Mouse (Mus musculus) neural tube, embryonic 15.5 days (tissue): ENCODE results near the gene Nexn. TPM values are rescaled to one million over a fixed set of nuclear protein-coding genes. Genes with fewer than 3 reads are reported as not detected.
"Not testable (repeated sequence)": the region's sequence is repeated elsewhere in the genome, so short reads cannot be mapped to it uniquely, and the experiment has no call there.

Source experiments
- ATAC-seq: fragments of 200-750 bp; cut with Nextera tagmentation; 2 replicates; pipeline ENCODE4 v1.8.0; 2017; ENCODE audit warnings: mild to moderate bottlenecking, moderate TSS enrichment, moderate library complexity; ENCODE audit not compliant: low FRiP score
- H3K27ac ChIP-seq: fragments of 300-500 bp; sonication (generic); replicated peaks from 2 replicates; pipeline ENCODE4 v1.5.1; 2015; ENCODE audit warnings: mild to moderate bottlenecking, inconsistent platforms
- H3K27me3 ChIP-seq: fragments of 300-500 bp; sonication (generic); replicated peaks from 2 replicates; pipeline ENCODE4 v1.6.1; 2015; ENCODE audit warnings: inconsistent platforms
- H3K36me3 ChIP-seq: fragments of 300-500 bp; sonication (generic); 2 replicates; pipeline ENCODE4 v1.6.1; 2015; ENCODE audit warnings: inconsistent platforms
- H3K4me1 ChIP-seq: fragments of 300-500 bp; sonication (generic); 2 replicates; pipeline ENCODE4 v1.6.1; 2015; ENCODE audit warnings: inconsistent platforms
- H3K4me2 ChIP-seq: fragments of 300-500 bp; sonication (generic); 2 replicates; pipeline ENCODE4 v1.6.1; 2015; ENCODE audit warnings: inconsistent platforms, mild to moderate bottlenecking, moderate library complexity
- H3K4me3 ChIP-seq: fragments of 300-500 bp; sonication (generic); replicated peaks from 2 replicates; pipeline ENCODE4 v1.5.1; 2015; ENCODE audit warnings: mild to moderate bottlenecking, inconsistent platforms
- H3K9ac ChIP-seq: fragments of 300-500 bp; sonication (generic); replicated peaks from 2 replicates; pipeline ENCODE4 v1.6.1; 2015; ENCODE audit warnings: mild to moderate bottlenecking, inconsistent platforms
- H3K9me3 ChIP-seq: fragments of 300-500 bp; sonication (generic); replicated peaks from 2 replicates; pipeline ENCODE4 v1.6.1; 2016; ENCODE audit warnings: inconsistent platforms
- WGBS: fragments of 180-500 bp; shearing (Covaris S2); methylation state at CpG from one replicate; pipeline ENCODE4 v1.1.7; 2015; ENCODE audit warnings: mixed read lengths; 5-methylcytosine and 5-hydroxymethylcytosine counted together
- polyA plus RNA-seq: library from polyadenylated mRNA; unstranded; fragments of >200 nt; fragmentation: Nextera tagmentation; extraction: Ambion mirVana; gene quantifications from 2 replicates; pipeline ENCODE4 v1.2.1, GENCODE M21; 2015

Nexn gene
- 2.4 and 5.9 TPM in 2 replicates for polyA plus RNA-seq

DNA sequence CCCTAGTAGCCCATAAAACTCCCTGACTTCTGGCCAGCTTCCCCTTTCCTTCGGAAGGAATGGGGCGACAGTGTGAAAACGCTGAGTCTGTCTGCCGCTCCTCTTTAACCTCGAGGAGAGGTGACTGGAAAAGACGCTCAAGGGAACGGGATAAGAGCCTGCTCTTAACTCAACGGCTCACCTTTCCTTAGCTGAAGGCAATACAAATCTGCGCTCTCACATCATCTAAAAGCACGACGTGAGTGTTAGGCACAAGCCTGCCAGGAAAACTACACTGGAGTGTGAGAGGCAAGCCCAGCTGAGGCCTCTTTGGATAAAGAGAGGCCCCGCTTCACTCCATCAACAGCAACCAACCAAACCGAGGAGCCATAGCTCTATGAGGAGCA lies at the start of gene Nexn:
TSS of gene Nexn (minus strand) at position 315 of the 386 bp plus-strand sequence.
- WGBS, result 4% methylated on average over 13 of the region's 13 CpGs
- ATAC-seq, result peak; percentile 46; the same call in 1 of the 2 replicates
- H3K9ac ChIP-seq, result peak within 1 kb of the TSS; percentile 59
- peak within 1 kb of the TSS; percentile 100 for H3K4me2 ChIP-seq
- H3K4me1 ChIP-seq, result peaks cover 18% of the 10 kb centered on the region
- peaks cover 27% of the 10 kb centered on the region for H3K27me3 ChIP-seq
- H3K27ac ChIP-seq, result no peak within 1 kb of the TSS; the same call in 1 of the 2 replicates
- H3K9me3 ChIP-seq, result no peaks in the 10 kb centered on the region
- peak within 1 kb of the TSS; percentile 52 for H3K4me3 ChIP-seq
- no peaks in the 10 kb centered on the region for H3K36me3 ChIP-seq

DNA sequence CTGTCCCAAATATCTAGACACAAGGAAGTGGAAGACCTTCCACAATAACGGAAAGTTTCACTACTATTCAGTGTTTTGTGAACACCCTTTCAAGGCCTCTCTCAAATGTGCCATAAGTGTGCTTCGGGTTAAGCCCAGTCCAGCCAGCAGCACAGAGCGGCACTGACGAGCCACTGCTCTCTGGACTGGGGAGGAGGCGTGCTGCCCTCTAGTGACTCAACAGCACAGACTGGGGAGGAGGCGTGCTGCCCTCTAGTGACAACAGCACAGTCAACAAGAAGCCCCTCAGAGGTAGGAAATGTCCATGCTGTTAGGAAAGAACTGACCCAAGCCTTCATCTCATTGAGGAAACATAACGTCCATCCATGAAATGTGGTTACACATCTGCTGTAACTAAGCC lies 49.5 kb upstream of the Nexn start:
- no peak overlapping the region for H3K4me3 ChIP-seq
- WGBS, result 10% methylated on average over 7 of the region's 7 CpGs
- ATAC-seq, result peak; percentile 77; the same call in 1 of the 2 replicates

DNA sequence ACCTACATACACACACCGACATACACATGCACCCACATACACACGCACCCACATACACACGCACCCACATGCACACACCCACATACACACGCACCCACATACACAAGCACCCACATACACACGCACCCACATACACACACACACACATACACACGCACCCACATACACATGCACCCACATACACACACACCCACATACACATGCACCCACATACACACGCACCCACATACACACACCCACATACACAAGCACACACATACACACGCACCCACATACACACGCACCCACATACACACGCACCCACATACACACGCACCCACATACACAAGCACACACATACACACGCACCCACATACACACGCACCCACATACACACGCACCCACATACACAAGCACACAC lies 48.5 kb upstream of the Nexn start:
- not testable (repeated sequence) for H3K27me3 ChIP-seq, H3K4me3 ChIP-seq, H3K4me2 ChIP-seq, H3K9ac ChIP-seq, H3K9me3 ChIP-seq, H3K27ac ChIP-seq, H3K4me1 ChIP-seq, ATAC-seq
- 79% methylated on average over 14 of the region's 14 CpGs for WGBS
- H3K36me3 ChIP-seq, result peaks cover 31% of the 10 kb centered on the region

More for the DNA sequence above, 49.5 kb upstream of the Nexn start:
- Histone ChIP-seq H3K27me3 (no peaks in the 10 kb centered on the region), H3K9ac (no peak overlapping the region), H3K9me3 (no peaks in the 10 kb centered on the region), H3K4me1 (no peaks in the 10 kb centered on the region), H3K27ac (no peak overlapping the region), H3K36me3 (peaks cover 29% of the 10 kb centered on the region), H3K4me2 (no peak overlapping the region)

DNA sequence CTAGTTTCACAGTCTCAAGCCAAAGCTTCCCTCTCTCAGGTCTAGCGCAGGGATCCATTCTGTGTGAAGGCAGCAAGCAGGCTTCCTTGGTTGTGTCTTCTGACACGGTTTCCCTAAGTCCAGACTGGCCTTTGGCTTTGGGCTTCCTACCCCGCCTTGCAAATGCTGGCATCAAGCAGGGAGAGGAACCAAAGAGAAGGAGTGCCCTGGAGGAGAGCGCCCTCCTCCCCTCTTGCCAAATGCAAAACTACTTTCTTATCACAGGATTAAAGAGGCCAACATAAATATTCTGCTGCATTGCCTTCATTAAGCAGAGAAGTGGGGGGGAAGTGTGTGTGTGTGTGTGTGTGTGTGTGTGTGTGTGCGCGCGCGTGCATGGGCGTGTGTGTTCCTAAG lies 43.1 kb upstream of the Nexn start:
- H3K36me3 ChIP-seq, result peaks cover 41% of the 10 kb centered on the region
- no peak overlapping the region for H3K27ac ChIP-seq
- H3K4me3 ChIP-seq, result no peak overlapping the region
- H3K4me2 ChIP-seq, result no peak overlapping the region
- no peak for ATAC-seq
- H3K4me1 ChIP-seq, result no peaks in the 10 kb centered on the region
- H3K27me3 ChIP-seq, result no peaks in the 10 kb centered on the region
- H3K9ac ChIP-seq, result no peak overlapping the region
- no peaks in the 10 kb centered on the region for H3K9me3 ChIP-seq
- 93% methylated on average over 9 of the region's 9 CpGs for WGBS

DNA sequence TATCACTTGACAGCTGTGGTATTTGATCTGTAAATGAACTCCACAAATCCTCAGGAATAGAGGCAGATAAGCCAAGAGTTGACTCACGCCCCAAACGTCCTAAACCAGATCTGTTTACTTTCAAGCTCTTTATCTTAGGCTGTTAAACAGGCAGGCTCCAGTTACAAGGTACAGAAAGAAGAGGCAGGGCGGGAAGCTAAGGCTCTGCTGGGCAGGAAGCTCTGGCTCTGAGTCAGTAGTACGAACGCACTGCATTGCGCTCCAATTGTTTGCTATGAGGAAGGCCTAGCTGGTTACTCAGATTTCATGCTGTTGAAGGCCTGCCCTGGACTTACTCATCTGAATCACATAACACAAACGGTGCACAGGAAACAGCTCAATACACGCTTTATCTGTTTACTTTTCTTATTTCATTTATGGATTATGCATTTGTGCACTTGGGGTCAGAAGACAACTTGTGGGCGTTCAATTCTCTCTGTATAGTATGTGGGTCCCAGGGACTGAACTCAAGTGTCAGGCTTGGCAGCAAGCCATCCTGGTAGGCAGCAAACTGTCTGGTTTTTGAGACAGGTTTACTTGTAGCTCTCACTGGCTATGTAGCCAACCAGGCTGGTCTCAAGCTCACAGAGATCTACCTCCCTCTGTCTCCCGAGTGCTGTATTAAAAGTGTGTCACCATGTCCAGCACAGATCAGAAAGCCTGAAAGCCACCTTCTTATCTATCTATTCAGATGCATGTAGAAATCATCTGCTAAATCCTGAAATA lies 42.5 kb upstream of the Nexn start:
- peaks cover 44% of the 10 kb centered on the region for H3K36me3 ChIP-seq

DNA sequence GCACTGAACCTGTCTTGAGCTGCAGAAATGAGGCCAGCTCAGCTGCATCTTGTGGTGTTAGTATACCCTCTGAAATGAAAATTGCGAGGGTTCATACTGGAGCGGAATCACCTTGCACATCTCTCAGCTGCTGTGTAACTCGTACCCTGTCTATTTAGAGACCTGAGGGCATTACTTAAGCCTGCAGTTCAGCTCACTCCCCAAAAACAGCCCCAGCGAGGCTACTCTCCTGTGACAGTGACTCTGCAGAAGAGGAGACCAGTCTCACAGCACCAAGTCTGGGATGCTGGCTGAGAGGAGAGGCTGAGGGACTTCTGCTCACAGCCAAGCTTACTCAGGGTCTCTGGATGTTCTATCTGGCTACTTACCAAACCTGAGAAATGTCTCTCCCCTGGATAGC lies 39.8 kb upstream of the Nexn start:
- H3K9me3 ChIP-seq, result no peaks in the 10 kb centered on the region
- H3K9ac ChIP-seq, result no peak overlapping the region
- no peak for ATAC-seq
- no peak overlapping the region for H3K4me3 ChIP-seq
- no peak overlapping the region for H3K4me2 ChIP-seq
- 93% methylated on average over 4 of the region's 4 CpGs for WGBS
- H3K27ac ChIP-seq, result no peak overlapping the region
- H3K4me1 ChIP-seq, result no peaks in the 10 kb centered on the region
- no peaks in the 10 kb centered on the region for H3K27me3 ChIP-seq
- peaks cover 48% of the 10 kb centered on the region for H3K36me3 ChIP-seq

More for the DNA sequence above, 42.5 kb upstream of the Nexn start:
- H3K4me2 ChIP-seq, result no peak overlapping the region
- H3K4me1 ChIP-seq, result no peaks in the 10 kb centered on the region
- H3K9ac ChIP-seq, result no peak overlapping the region
- H3K4me3 ChIP-seq, result no peak overlapping the region
- no peak overlapping the region for H3K27ac ChIP-seq
- no peak for ATAC-seq
- WGBS, result 69% methylated on average over 10 of the region's 10 CpGs
- H3K9me3 ChIP-seq, result no peaks in the 10 kb centered on the region
- no peaks in the 10 kb centered on the region for H3K27me3 ChIP-seq

DNA sequence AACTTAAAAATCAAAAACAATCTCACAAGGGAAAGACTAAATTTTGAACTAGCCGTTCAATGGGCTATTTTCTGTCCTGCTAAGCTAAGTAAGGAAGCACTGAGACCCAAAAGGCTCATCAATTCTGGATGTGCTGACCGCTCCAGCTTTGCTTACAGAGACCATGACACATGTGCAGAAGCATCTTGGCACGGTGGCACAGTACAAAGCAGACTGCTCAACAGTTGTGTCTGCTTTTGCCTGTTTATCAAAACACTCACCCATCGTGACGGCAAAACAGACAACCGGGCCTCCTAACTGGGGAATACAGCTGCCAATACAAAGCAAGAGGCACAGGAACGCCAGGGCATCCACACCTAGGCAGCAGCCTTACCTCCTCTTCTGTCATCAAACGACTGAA lies 38.9 kb upstream of the Nexn start:
- Histone ChIP-seq H3K27ac (no peak overlapping the region), H3K9ac (no peak overlapping the region), H3K4me1 (0 out of 2 replicates have a peak, but pooled peaks cover 3% of the 10 kb centered on the region), H3K4me2 (no peak overlapping the region), H3K36me3 (peaks cover 50% of the 10 kb centered on the region), H3K9me3 (no peaks in the 10 kb centered on the region), H3K27me3 (no peaks in the 10 kb centered on the region), H3K4me3 (no peak overlapping the region)
- ATAC-seq, result no peak
- WGBS, result 90% methylated on average over 8 of the region's 8 CpGs

DNA sequence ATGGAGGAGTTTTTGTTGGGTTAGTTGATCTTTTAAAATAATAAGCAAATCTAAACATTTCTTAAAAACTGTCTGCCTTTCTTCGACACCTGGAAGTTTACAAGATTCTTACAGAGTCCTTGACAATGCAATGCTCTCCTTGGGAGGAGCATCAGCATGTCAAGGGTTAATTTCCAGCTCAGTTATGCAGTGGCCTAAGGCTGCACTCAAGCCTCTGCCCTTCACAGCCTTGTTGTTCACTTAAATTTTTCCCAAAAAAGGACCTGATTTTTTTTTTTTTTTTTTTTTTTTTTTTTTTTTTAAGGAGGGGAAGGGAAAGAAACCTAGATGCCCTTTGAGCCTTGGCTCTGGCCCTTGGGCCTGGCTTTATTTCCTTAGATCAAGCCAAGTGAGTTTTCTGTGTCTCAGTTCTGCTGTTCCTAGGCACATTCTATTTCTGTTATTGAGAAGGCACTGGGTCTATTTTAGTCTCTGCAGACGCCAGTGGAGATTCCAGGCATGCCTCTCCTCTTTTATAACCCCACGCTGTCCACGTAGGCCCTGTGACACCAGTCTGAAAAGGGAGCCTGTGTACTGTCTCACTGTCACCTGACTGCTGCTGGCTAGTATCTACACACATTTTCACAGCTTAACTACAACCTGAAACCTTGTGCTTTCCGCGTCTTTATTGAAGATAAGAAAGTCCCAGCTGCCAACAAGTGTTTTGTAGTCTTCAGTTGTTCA lies 38.1 kb upstream of the Nexn start:
- no peaks in the 10 kb centered on the region for H3K9me3 ChIP-seq
- WGBS, result 59% methylated on average over 6 of the region's 6 CpGs
- H3K27ac ChIP-seq, result no peak overlapping the region
- H3K4me3 ChIP-seq, result no peak overlapping the region
- no peak overlapping the region for H3K4me2 ChIP-seq
- ATAC-seq, result no peak
- peaks cover 48% of the 10 kb centered on the region for H3K36me3 ChIP-seq
- H3K9ac ChIP-seq, result no peak overlapping the region
- no peaks in the 10 kb centered on the region for H3K27me3 ChIP-seq
- H3K4me1 ChIP-seq, result 0 out of 2 replicates have a peak, but pooled peaks cover 3% of the 10 kb centered on the region

DNA sequence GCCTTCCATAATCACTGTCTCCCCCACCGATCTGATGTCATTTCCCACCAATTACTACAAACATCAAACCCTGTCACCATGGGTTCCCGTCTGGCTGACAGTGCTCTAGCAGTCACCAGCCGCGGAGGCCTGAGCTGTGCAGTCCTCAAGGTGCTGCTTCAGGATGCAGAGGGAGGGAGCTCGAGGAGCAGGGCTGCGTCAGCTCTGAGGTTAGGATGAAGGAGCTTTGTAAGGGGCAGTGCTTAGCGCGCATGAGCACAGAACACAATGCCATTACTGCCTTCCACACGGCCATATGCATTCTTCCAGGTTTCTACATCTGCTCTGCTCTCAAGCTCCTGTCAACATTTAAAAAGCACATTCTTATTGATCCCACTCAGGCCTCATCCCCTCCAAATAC lies 36.8 kb upstream of the Nexn start:
- Histone ChIP-seq H3K27me3 (no peaks in the 10 kb centered on the region), H3K4me1 (0 out of 2 replicates have a peak, but pooled peaks cover 3% of the 10 kb centered on the region), H3K27ac (no peak overlapping the region), H3K4me2 (no peak overlapping the region), H3K4me3 (no peak overlapping the region), H3K36me3 (peaks cover 48% of the 10 kb centered on the region), H3K9ac (no peak overlapping the region), H3K9me3 (no peaks in the 10 kb centered on the region)
- 79% methylated on average over 9 of the region's 9 CpGs for WGBS
- ATAC-seq, result no peak

DNA sequence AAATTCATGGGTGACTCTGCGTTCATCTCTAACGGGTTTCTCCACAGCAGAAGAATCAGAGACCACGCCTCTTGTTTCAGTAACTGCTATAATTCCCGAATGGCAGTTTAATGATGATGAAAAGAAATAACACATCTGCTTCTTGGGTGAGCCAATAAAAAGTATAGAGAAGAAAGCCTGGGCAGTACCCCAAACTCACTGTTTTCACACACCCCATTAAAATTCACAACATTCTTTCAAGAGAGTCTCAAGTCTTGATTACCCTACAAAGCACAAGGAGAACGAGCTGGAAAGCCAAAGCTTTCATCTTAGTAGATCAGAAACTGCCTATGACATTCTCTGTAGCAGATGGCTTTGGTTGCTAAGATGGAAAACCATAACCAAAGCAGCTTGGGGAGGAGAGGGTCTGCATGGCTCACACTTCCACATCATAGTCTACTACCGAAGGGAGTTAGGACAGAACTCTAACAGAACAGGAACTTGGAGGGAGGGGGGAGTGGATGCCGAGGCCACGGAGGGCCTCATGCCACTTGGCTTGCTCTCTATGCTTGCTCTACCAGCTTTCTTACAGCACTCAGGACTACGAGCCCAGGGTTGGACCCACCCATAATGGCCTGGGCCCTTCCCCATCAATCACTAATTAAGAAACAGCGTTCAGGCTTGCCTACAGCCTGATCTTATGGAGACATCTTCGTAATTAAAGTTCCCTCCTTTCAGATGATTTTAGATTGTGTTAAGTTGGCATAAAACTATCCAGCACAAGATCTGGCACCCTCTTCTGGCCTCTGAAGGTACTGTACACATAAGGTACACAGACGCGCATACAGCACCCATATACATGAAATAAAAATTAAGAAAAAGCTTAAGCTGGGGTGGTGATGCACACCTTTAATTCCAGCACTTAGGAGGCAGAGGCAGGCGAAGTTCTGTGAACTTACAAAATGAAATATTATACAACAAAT lies 34.5 kb upstream of the Nexn start:
- Histone ChIP-seq H3K27ac (no peak overlapping the region), H3K27me3 (no peaks in the 10 kb centered on the region), H3K4me1 (0 out of 2 replicates have a peak, but pooled peaks cover 3% of the 10 kb centered on the region), H3K4me3 (no peak overlapping the region), H3K4me2 (no peak overlapping the region), H3K36me3 (peaks cover 57% of the 10 kb centered on the region), H3K9me3 (no peaks in the 10 kb centered on the region), H3K9ac (no peak overlapping the region)
- no peak for ATAC-seq
- 87% methylated on average over 14 of the region's 14 CpGs for WGBS

DNA sequence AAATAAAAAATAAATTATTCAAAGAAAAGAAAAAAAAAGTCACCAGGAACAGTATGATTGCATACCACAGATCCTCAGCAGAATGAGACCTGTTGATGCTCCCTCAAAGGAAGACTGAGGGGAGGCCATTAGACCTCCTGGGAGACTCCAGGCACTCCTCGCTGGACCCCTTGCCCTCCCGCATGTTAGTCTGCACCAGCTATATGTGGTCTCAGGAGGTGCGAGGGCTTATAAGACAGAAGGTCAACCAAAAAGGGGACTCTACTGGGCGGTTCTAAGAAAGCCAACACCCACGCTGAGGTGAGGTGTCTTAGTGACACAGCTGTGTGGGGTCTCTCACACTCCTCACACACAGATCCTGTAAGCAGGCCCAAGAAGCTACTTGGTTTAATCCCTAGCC lies 29.7 kb upstream of the Nexn start:
- peaks cover 49% of the 10 kb centered on the region for H3K36me3 ChIP-seq
- H3K27me3 ChIP-seq, result no peaks in the 10 kb centered on the region
- H3K9me3 ChIP-seq, result no peaks in the 10 kb centered on the region
- H3K9ac ChIP-seq, result no peak overlapping the region
- no peak overlapping the region for H3K27ac ChIP-seq
- 0 out of 2 replicates have a peak, but pooled peaks cover 3% of the 10 kb centered on the region for H3K4me1 ChIP-seq
- no peak overlapping the region for H3K4me3 ChIP-seq
- ATAC-seq, result no peak
- no peak overlapping the region for H3K4me2 ChIP-seq
- 94% methylated on average over 5 of the region's 5 CpGs for WGBS
